Mouse (Mus musculus) E14TG2a.4 (cell line): Measurements from ENCODE around the gene Hspb2.

Experiments used
- CTCF ChIP-seq: conservative IDR thresholded peaks from 2 replicates; pipeline ENCODE4 v1.5.1; 2014; ENCODE audit warnings: low read length
- NANOG ChIP-seq: IDR thresholded peaks from 2 replicates; pipeline ENCODE4 v1.6.1; 2014; ENCODE audit warnings: borderline replicate concordance, low read length, mixed read lengths

DNA sequence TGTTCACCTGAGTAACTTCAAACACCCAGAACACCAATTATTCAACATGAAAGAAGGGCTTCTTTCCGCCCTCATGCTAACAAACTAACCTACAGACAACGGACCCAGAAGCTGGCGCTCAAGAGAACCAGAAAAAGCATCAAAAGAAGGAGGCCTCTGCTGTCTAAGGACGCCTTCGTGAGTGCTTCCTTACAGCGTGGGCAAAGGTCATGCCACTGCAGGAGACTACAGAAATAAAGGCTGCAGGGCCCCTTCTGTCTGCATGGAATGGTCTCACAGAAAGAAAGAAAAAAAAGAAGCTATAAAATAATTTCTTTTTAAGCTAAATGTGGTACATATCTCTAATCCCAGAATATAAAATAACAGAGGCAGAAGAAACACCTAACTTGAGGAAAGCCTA, 47.2 kb downstream of the Hspb2 start:
- TF ChIP-seq CTCF (no peak), NANOG (no peak)
